19 mouse cellular contexts compared by ENCODE assay signal in genomic region chr5:148493025-148493424, GRCm38 (mm10). TPM values are rescaled to one million over a fixed set of nuclear protein-coding genes. Genes with fewer than 3 reads are reported as not detected.
DNase-seq lines count a peak whose midpoint lies in the region; TF ChIP-seq lines count a peak whose summit lies in the region.
"Had no signal": no experiment of that assay in that cellular context is flagged by ENCODE, and none has a peak within 500 bp of the region (broad histone marks: within the 10 kb centered on the region; RNA-seq: fewer than 3 reads in every experiment).

No protein-coding gene starts in this region.

- H3K36me3 ChIP-seq in heart, adult 2 months (ENCODE audit: control insufficient read depth, insufficient read depth, low read length), result no peaks in the 10 kb centered on the region
- H3K36me3 ChIP-seq: embryonic facial prominence, embryonic 12.5 days; forebrain, embryonic 12.5 days; liver, embryonic 13.5 days had no signal

- TF ChIP-seq EP300 in heart, adult 2 months (IDR thresholded peaks at IDR 0.05; ENCODE audit: insufficient read depth, low read depth, low read length), result no peak

- H3K79me2 ChIP-seq in heart, adult 2 months (replicated peaks; ENCODE audit: control insufficient read depth, insufficient read depth, low read length), result no peaks in the 10 kb centered on the region

- H3K4me3 ChIP-seq in heart, adult 2 months, result no peak overlapping the region
- H3K4me3 ChIP-seq: embryonic facial prominence, embryonic 12.5 days; erythroblast, embryonic 14.5 days; forebrain, embryonic 12.5 days; limb, embryonic 13.5 days; liver, embryonic 13.5 days had no signal

- TF ChIP-seq CTCF in heart, adult 2 months (IDR thresholded peaks at IDR 0.05), result no peak

- no peak for TF ChIP-seq POLR2A in heart, adult 2 months (IDR thresholded peaks at IDR 0.05; ENCODE audit: insufficient read depth, low read depth, low read length)

- DNase-seq in A20 (ENCODE audit: low read depth, low spot score), result peak; percentile 84
- DNase-seq in MEL-GATA-1-ER (ENCODE audit: extremely low read depth, low read depth), result peak; percentile 60
- DNase-seq in induced T-regulatory cell, adult 2 months (ENCODE audit: low read depth), result peak; percentile 42
- DNase-seq in spleen, adult 18-20 months, result peak; percentile 25 to 27
- no peak for DNase-seq in heart, postnatal 36 days
- DNase-seq in heart, adult 2 months, result no peak
- no peak for DNase-seq in urinary bladder, postnatal 4 days (ENCODE audit: low spot score in 2 of 2)
- DNase-seq: adrenal gland, postnatal 25 days; cerebellum, adult 11-12 months; cerebellum, postnatal 10 days; kidney, adult 11 months; layer of hippocampus, adult 9-11 months; liver, embryonic 13.5 days; lung, embryonic 14.5 days had no signal

- no peaks in the 10 kb centered on the region for H3K4me1 ChIP-seq in heart, adult 2 months (ENCODE audit: control insufficient read depth, insufficient read depth, low read length)
- H3K4me1 ChIP-seq: forebrain, embryonic 12.5 days had no signal

- no peak overlapping the region for H3K27ac ChIP-seq in heart, adult 2 months
- H3K27ac ChIP-seq: embryonic facial prominence, embryonic 12.5 days; forebrain, embryonic 12.5 days; limb, embryonic 13.5 days; liver, embryonic 13.5 days; stomach, postnatal 0 days had no signal

- no peaks in the 10 kb centered on the region for H3K27me3 ChIP-seq in heart, adult 2 months (ENCODE audit: control insufficient read depth, insufficient read depth, low read length)
- H3K27me3 ChIP-seq: embryonic facial prominence, embryonic 12.5 days; forebrain, embryonic 12.5 days; limb, embryonic 13.5 days; liver, embryonic 13.5 days had no signal

- H3K9ac ChIP-seq in heart, adult 2 months (ENCODE audit: low read depth, low read length), result no peak overlapping the region
- H3K9ac ChIP-seq: embryonic facial prominence, embryonic 12.5 days; forebrain, embryonic 12.5 days; limb, embryonic 13.5 days; liver, embryonic 13.5 days; lung, embryonic 14.5 days had no signal

- 87% methylated on average over 4 of the region's 4 CpGs for WGBS in heart, adult 2 months

- intact Hi-C loops in heart, postnatal 36 days (cut with DNase I), result no loop called here
- intact Hi-C loops in heart, adult 2 months (cut with DNase I), result no loop called here

RNA-seq across cellular contexts. Expression of gene Ubl3, which starts 59.6 kb away (rescaled TPM):
- 10 to 100 TPM; 90.7 to 96.1 TPM for total RNA-seq in heart, postnatal 36 days (2021)
- 100 to 1,000 TPM in 1 of 2 experiments, 10 to 100 TPM in 1; 92.7 to 112 TPM for total RNA-seq in heart, adult 2 months (2021)
- 43.6 and 55.3 TPM in 2 replicates for polyA plus RNA-seq in heart, adult 2 months (2012; rRNA removed)

Comparison
In these comparisons a context has a peak if more than half of its experiments do, and no peak if none do; other contexts are left out.
1. DNase-seq: peak in A20 (single experiment), MEL-GATA-1-ER (single experiment), induced T-regulatory cell, adult 2 months (single experiment) and spleen, adult 18-20 months (2 of 2); none in heart, postnatal 36 days (0 of 2), heart, adult 2 months (0 of 2) and urinary bladder, postnatal 4 days (0 of 2).